Mouse (Mus musculus) gastrocnemius, postnatal 14 days (tissue): ENCODE results near the gene R3hdm2. TPM values are rescaled to one million over a fixed set of nuclear protein-coding genes. Genes with fewer than 3 reads are reported as not detected.

Experiments
- DNase-seq: peaks from one replicate; pipeline ENCODE4 v3.0.0; 2021; ENCODE audit warnings: mixed read lengths
- intact Hi-C: fragments of 180-260 bp; cut with DNase I; formaldehyde crosslinking; loops from one replicate; pipeline ENCODE4 v1.15.1; 2025; ENCODE audit warnings: low total_unique reads
- total RNA-seq, 2 experiments: library from RNA; stranded (reverse); gene quantifications; 2 replicates each; pipeline ENCODE4 v1.2.3; 2021

The R3hdm2 gene
- total RNA-seq, 2 experiments from 2014 or later, result 84.1 to 89.2 TPM

DNA sequence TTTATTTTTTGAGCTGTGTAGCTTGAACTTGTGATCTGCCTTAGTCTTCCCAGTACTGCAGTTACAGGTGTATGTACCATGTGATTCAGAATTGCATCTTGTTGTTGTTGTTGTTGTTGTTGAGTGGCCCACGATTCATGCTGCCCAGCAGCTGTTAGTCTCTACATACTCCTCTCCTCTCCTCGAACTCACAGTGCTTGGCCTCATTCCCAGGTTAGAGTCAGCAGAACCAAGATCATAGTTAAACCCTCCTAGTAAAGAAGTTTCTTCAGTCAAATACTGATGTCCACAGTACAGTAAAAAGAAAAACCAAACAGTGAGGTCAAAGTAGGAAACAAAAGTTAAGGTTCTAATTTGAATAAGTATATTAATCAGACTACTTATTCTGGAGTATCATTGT lies 32.6 kb downstream of the R3hdm2 start:
- intact Hi-C loops, result no loop called here
- no peak for DNase-seq

- no peak for DNase-seq
- intact Hi-C loops, result no loop called here
Observed at GRCm38 (mm10) chr10:127413585-127413984, 33.5 kb downstream of the R3hdm2 start.

DNA sequence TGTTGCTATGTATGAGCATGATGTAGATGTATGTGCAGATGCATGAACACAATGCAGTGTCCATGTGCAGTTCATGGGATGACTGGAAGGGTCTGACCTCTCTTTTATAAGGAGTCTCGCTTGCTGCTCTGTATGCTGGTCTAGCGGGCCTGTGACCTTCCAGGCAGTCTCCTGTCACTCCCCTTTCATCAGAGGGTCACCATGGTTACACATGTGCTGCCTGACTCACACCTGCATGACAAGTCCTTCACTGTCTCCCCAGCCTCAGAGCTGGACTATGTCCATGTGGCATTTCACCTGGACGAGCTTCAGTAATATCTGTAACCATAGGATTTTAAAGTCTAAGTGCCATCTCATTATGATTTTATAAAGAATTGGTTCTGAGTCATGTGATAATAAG lies 34.0 kb downstream of the R3hdm2 start:
- DNase-seq, result no peak
- intact Hi-C loops, result no loop called here

DNA sequence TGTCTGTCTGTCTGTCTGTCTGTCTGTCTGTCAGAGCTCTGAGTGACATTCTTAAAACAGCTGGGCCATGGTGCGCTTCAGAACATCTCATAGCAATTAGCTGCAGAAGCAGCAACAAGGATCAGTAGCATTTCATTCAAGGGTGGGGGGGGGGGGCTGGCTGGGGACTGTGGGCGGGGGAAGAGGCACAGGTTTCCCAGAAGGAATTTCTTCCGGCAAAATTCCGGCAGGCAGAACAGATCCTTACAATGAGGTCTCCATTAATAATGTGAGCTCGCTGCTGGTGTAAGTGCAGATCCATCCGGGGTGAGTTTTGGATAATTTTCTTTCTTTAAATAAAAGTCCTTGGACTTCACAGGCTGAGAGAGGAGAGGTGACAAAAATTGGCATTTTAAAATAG lies 40.0 kb downstream of the R3hdm2 start:
- no peak for DNase-seq
- intact Hi-C loops, result no loop called here

DNA sequence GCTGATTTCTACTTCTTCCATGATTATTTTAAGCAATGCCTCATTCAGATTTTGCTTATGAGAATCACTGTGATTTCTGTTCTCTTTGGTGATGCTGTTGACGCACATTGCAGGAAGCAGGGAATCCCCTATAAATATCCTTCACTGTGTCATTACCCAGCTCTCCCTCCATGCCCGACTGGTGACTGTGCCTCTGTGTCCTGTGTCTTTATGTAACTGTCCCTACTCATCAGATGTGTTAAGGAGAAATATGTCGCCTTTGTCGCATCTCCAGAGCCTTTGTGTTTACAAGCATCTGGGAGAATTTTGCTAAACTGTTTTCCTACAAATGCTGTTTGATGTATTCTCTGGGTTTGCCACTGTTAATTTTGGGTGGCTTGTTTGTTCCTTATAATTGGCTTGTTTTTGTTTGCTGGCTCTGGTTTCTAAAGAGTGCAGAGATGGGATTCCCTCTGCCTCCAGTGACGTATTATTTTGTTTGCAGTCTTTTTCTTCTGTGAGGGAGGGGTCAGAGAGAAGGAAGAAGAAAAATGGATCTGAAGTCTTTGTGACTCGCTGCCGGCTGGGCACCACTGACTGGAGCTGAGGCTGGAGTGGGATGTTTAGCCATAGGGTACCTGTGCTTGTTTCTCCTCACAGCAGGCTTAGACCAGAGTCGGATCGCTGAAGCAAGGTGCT lies 40.7 kb downstream of the R3hdm2 start:
- DNase-seq, result no peak
- intact Hi-C loops, result no loop called here

DNA sequence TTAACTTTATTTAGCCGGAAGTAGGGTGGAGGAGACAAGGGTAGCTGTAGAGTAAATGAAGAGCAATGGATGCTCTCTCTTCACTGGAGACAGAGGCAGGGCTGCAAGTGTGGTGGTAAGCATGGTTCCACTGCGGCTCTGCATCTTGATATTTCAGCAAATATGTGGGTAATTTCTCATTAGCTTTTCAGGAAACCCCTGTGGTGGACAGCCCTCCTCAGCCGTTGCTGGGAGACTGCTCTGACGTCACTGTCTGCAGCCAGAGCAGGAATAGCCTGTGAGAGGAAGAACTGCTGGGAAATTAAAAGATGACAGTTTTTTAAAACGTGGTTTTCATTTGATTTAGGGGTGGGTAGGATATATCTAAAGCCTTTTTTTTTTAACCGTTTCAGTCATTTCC lies 41.9 kb downstream of the R3hdm2 start:
- intact Hi-C loops, result no loop called here
- peak; percentile 41 for DNase-seq

DNA sequence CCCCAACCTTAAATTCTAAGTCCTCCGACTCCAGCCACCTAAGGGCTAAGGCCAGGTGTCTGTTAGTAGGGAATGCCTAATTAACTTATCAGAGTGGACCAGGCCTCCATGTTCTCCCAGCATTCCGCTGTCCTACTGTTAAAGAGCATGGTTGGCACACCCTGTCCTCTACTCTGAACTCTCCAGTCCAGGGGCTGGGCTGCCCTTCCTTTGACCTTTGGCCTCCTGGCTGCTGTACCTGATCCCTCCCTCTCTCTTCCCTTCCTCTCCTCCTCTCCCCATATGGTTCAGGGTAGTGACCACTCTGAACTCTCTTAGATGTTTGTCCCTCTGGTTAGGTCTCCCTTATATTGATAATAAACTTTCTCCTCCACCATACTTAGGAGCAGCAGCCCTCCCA lies 45.7 kb downstream of the R3hdm2 start:
- intact Hi-C loops, result no loop called here
- no peak for DNase-seq

- intact Hi-C loops, result no loop called here
- DNase-seq, result no peak
Observed at GRCm38 (mm10) chr10:127426670-127427069, 46.5 kb downstream of the R3hdm2 start.

DNA sequence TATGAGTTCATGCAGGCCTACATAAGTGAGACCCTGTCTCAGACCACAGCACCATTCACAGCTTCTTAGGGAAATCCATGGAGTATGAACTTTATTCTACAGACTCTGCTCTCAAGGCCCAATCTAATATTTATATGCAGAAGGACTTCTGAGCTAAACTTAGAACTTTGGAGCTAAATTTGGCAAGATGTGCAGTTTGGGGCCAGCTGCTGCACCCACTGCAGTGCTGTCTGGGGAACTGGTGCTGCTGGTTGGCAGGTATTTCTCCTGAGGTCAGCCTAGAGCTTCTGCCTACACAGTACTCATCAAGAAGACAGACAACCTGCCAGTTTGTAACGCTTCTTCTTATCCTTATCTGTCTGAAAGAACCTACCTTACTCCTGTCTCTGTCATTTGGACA lies 47.0 kb downstream of the R3hdm2 start:
- intact Hi-C loops, result no loop called here

DNA sequence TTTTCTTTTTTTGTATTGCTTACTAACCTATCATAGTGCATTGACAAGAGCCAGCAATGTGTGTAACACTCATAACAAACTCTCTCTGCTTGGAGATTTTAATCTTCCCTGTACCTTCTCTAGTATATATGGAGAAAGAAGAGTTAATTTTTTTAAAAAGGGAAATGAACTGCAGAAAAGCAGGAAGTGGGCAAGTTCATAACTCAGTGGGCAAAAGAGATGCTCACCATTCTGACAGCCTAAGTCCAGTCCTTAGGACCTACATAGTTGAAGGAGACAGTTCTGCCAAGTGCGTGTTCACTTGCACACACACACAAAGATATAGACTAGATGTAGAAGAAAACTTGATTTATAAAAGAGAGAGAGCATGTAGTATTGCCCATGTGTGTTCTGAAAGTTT lies 47.9 kb downstream of the R3hdm2 start:
- intact Hi-C loops, result no loop called here
- no peak for DNase-seq

More for the DNA sequence above, 47.0 kb downstream of the R3hdm2 start:
- DNase-seq, result no peak

DNA sequence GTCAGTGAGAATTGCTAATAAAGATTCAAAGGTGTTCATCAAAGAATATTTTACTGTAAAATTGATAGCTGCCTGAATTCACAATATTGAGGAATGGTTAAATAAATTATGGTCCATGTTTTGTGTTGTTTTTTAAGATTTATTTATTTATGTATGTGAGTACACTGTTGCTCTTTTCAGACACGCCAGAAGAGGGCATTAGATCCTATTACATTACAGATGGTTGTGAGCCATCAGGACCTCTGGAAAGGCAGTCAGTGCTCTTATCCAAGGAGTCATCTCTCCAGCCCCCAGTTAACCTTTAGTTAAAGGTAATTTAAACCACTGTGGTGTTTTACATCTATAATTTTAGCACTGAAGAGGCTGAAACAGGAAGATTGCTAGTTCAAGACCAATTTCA lies 49.4 kb downstream of the R3hdm2 start:
- no peak for DNase-seq
- intact Hi-C loops, result no loop called here

GRCm38 (mm10) chr10:127432466-127432865 lies 52.3 kb downstream of the R3hdm2 start:
- intact Hi-C loops, result no loop called here
- no peak for DNase-seq

- no peak for DNase-seq
Observed at GRCm38 (mm10) chr10:127437354-127438113, 57.4 kb downstream of the R3hdm2 start.

DNA sequence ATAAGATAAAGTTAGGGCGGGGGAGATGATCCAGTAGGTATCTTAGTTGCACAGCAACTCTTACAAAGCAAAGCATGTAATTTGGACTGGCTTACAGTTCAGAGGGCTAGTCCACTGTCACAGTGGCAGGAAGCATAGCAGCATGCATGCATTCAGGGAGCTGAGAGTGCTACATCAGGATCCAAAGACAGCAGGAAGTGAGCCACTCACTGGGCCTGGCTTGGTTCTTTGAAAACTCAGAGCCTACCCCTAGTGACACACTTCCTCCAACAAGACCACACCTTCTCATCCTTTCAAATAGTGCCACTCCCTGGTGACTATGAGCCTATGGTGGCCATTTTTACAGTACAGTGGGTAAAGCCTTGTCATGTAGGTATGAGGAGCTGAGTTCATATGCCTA lies 73.6 kb downstream of the R3hdm2 start:
- intact Hi-C loops, result no loop called here

More at GRCm38 (mm10) chr10:127437354-127438113, 57.4 kb downstream of the R3hdm2 start:
- intact Hi-C loops, result no loop called here

DNA sequence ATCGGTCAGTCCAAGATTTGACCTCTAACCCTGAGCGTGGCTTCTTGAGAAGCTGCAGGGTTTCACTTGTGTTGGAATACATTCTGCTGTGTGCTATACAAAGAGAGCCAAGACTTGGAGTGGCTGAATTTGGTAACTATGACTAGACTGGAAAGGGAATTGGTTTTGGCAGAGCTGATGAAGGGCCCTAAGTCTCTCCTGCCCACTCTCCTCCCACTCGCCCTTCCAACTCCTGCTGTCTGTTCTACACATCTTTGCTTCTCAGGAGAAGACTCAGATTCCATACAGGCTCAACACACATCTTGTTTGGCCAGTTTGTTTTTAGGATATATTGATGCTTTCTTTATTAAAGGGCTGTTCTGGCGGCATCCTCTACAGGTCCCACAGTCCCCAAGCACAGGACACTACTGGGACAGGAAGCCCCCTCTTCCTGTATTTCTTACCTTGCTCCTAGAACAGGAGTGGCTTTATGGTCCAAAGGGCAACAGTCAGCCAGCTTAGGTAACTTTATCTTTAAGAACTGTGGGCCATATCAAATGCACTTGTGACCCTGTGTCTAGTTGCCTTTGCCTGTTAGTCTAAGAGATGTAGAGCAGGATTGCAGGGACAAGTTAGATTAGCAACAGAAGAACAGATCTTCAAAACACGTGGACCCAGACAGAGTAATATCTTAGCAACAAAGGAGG lies 82.4 kb downstream of the R3hdm2 start:
- intact Hi-C loops, result loop anchor here (10.0 kb wide), 1 partner anchor 108 kb away; the partner anchor contains the start of gene Inhbe
- no peak for DNase-seq

More for the DNA sequence above, 73.6 kb downstream of the R3hdm2 start:
- no peak for DNase-seq

DNA sequence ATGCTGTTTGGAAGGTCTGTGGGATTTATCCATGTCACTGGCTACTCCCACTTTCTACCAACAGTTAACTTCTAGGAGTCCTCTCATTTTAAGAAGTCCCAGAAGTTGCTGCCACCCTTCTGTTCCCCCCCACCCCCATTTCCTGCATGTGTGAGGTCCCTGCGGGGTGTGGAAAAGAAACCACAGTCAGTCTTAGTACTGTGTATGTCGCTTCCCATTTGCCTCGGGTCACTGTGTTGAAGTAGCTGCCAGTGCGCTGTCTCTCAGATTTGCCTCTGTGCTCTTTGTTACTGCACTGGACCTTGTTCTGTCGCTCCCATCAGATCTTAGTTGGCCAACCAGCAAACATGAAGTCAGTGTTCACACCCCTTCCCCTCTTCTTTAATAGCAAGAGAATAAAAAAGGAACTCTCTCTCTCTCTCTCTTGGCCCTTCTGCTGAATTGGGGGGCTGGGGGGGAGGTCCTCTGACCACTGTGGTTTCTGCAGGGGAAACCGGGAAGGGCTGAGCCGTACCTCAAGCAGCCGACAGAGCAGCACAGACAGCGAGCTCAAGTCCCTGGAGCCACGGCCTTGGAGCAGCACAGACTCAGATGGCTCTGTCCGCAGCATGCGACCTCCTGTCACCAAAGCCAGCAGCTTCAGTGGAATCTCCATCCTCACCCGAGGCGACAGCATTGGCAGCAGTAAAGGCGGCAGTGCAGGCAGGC lies 91.3 kb downstream of the R3hdm2 start:
- no peak for DNase-seq
- intact Hi-C loops, result no loop called here

DNA sequence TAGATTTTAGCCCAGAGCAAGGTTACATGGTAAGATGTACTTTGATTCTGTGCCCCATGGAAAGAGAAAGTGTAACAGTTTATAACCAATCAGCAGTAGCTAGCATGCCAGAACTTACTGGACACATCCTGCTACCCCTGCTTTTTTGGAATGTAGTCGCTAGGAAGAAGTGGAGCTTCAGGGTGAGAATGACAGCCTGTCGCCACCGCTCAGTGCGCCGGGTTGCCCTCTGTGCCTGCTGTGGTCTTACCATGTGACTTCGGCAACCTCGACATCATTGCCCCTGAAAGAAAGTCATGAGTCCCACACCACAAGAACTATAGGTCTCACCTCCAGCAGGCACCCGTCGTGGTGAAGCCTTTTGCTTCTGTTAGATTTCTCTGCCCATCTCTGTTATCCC lies 92.6 kb downstream of the R3hdm2 start:
- no peak for DNase-seq
- intact Hi-C loops, result no loop called here

- DNase-seq, result no peak
- intact Hi-C loops, result loop anchor here (5.0 kb wide), 1 partner anchor 62 kb away; no protein-coding TSS in a partner anchor
Observed at GRCm38 (mm10) chr10:127475175-127475574, 95.0 kb downstream of the R3hdm2 start.

DNA sequence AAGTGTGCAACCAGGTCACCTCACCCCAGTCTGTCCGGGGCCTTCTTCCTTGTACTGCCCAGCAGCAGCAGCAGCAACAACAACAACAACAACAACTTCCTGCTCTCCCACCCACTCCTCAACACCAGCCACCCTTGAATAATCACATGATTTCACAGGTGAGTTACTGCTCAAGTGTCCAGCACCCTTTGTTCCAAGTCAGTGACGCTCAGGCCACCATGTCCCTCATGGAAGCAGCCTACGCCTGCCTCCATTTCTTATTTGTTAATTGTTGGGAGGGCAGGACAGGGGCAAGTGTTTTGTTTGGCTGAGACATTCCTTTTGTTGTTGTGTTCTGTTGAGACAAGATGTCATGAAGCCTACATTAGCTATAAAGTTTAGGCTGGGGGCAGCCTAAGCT lies 96.4 kb downstream of the R3hdm2 start:
- DNase-seq, result no peak
- intact Hi-C loops, result loop anchor here (5.0 kb wide), 1 partner anchor 61 kb away; no protein-coding TSS in a partner anchor

GRCm38 (mm10) chr10:127477301-127477700 lies 97.2 kb downstream of the R3hdm2 start:
- DNase-seq, result no peak
- intact Hi-C loops, result loop anchor here (5.0 kb wide), 1 partner anchor 60 kb away; no protein-coding TSS in a partner anchor
